ENCODE assay signal across 26 mouse cellular contexts in genomic region chr17:33994959-33995358, GRCm38 (mm10).
"Had no signal": no experiment of that assay in that cellular context is flagged by ENCODE, and none has a peak within 500 bp of the region (broad histone marks: within the 10 kb centered on the region; RNA-seq: fewer than 3 reads in every experiment).

No protein-coding gene starts in this region.

- ATAC-seq: hindbrain, postnatal 0 days; inflammation-experienced regulatory T-cells, adult 6 months; intestine, embryonic 15.5 days; intestine, postnatal 0 days had no signal

- H3K9ac ChIP-seq: heart, embryonic 13.5 days; heart, embryonic 15.5 days; hindbrain, embryonic 13.5 days; hindbrain, embryonic 15.5 days; intestine, embryonic 15.5 days; limb, embryonic 12.5 days had no signal

- H3K36me3 ChIP-seq: heart, embryonic 13.5 days; heart, embryonic 15.5 days; hindbrain, embryonic 13.5 days; hindbrain, embryonic 15.5 days; intestine, embryonic 15.5 days; limb, embryonic 10.5 days; limb, embryonic 12.5 days had no signal

- H3K9me3 ChIP-seq: heart, embryonic 13.5 days; heart, embryonic 15.5 days; hindbrain, embryonic 13.5 days; hindbrain, embryonic 15.5 days; intestine, embryonic 15.5 days; limb, embryonic 10.5 days; limb, embryonic 12.5 days had no signal

- H3K27ac ChIP-seq: gastrocnemius, adult 2 months; heart, embryonic 13.5 days; heart, embryonic 15.5 days; hindbrain, embryonic 13.5 days; hindbrain, embryonic 15.5 days; hindbrain, postnatal 0 days; intestine, embryonic 15.5 days; layer of hippocampus, adult 2 months; left cerebral cortex, adult 2 months; limb, embryonic 10.5 days; limb, embryonic 12.5 days had no signal

- H3K4me3 ChIP-seq: gastrocnemius, adult 2 months; heart, embryonic 13.5 days; heart, embryonic 15.5 days; hindbrain, embryonic 13.5 days; hindbrain, embryonic 15.5 days; intestine, embryonic 15.5 days; layer of hippocampus, adult 2 months; left cerebral cortex, adult 2 months; limb, embryonic 10.5 days; limb, embryonic 12.5 days had no signal

- DNase-seq: gastrocnemius, adult 2 months; gastrocnemius, postnatal 10 days; gastrocnemius, postnatal 25 days; heart, adult 18-20 months; heart, postnatal 14 days; heart, postnatal 36 days; kidney, adult 18-20 months; kidney, adult 8-10 months; kidney, postnatal 10 days; kidney, postnatal 25 days; kidney, postnatal 4 days; liver had no signal

- H3K4me2 ChIP-seq: heart, embryonic 11.5 days; heart, embryonic 13.5 days; heart, embryonic 15.5 days; hindbrain, embryonic 13.5 days; hindbrain, embryonic 15.5 days; intestine, embryonic 15.5 days; limb, embryonic 12.5 days; liver, embryonic 11.5 days had no signal
